Mouse (Mus musculus): Measurements from ENCODE around the gene Rpp25.

- TF ChIP-seq CTCF (IDR thresholded peaks at IDR 0.05; ENCODE audit: extremely low read depth, insufficient read depth, insufficient read length, insufficient replicate concordance) (no peak), POLR2A (IDR thresholded peaks at IDR 0.05; ENCODE audit: low read depth, low read length) (no peak)
Observed at GRCm38 (mm10) chr9:57466101-57466500, 37.7 kb upstream of the Rpp25 start.
